Comparison of ENCODE assay signal across 8 mouse cellular contexts in genomic region chr11:93997141-93997775, GRCm38 (mm10). TPM values are rescaled to one million over a fixed set of nuclear protein-coding genes. Genes with fewer than 3 reads are reported as not detected.
DNase-seq lines count a peak whose midpoint lies in the region; ATAC-seq and TF ChIP-seq lines count a peak whose summit lies in the region.

No protein-coding gene starts in this region.

- no peaks in the 10 kb centered on the region for H3K27me3 ChIP-seq in forebrain, embryonic 16.5 days (replicated peaks; ENCODE audit: control insufficient read depth, insufficient read depth, low read length)
- no peaks in the 10 kb centered on the region for H3K27me3 ChIP-seq in hindbrain, embryonic 16.5 days (replicated peaks; ENCODE audit: control insufficient read depth, insufficient read depth, low read length)
- no peaks in the 10 kb centered on the region for H3K27me3 ChIP-seq in liver, embryonic 12.5 days (replicated peaks)

- DNase-seq in left cerebral cortex, postnatal 10 days (ENCODE audit: extremely low spot score in 1 of 2, low spot score in 2 of 2): peak; percentile 8 to 29
- DNase-seq in left cerebral cortex, adult 11 months (ENCODE audit: low spot score): no peak
- no peak for DNase-seq in ovary, postnatal 36 days (ENCODE audit: low spot score)

- no peak overlapping the region for H3K27ac ChIP-seq in bone marrow macrophage, adult 2 months (ENCODE audit: insufficient read depth, low read depth, low read length)
- no peak overlapping the region for H3K27ac ChIP-seq in forebrain, embryonic 16.5 days (ENCODE audit: low read length)
- H3K27ac ChIP-seq in hindbrain, embryonic 16.5 days (ENCODE audit: low read depth, low read length): no peak overlapping the region
- peak overlapping the region; percentile 23 for H3K27ac ChIP-seq in liver, embryonic 12.5 days

- no peaks in the 10 kb centered on the region for H3K9me3 ChIP-seq in forebrain, embryonic 16.5 days (ENCODE audit: control insufficient read depth, low read length)
- no peaks in the 10 kb centered on the region for H3K9me3 ChIP-seq in hindbrain, embryonic 16.5 days (ENCODE audit: control insufficient read depth, low read length)
- H3K9me3 ChIP-seq in liver, embryonic 12.5 days (replicated peaks): no peaks in the 10 kb centered on the region

- 7% methylated on average over 13 of the region's 13 CpGs for WGBS in forebrain, embryonic 16.5 days
- 29% methylated on average over 13 of the region's 13 CpGs for WGBS in hindbrain, embryonic 16.5 days
- WGBS in liver, embryonic 12.5 days (ENCODE audit: insufficient replicate concordance): 40% methylated on average over 13 of the region's 13 CpGs

- no peaks in the 10 kb centered on the region for H3K36me3 ChIP-seq in forebrain, embryonic 16.5 days (ENCODE audit: control insufficient read depth, insufficient read depth)
- no peaks in the 10 kb centered on the region for H3K36me3 ChIP-seq in hindbrain, embryonic 16.5 days (ENCODE audit: control insufficient read depth, insufficient read depth, low read length)
- H3K36me3 ChIP-seq in liver, embryonic 12.5 days: peaks cover 5% of the 10 kb centered on the region; the same call in 1 of the 2 replicates

- peak overlapping the region; percentile 71 for H3K4me2 ChIP-seq in forebrain, embryonic 16.5 days (ENCODE audit: low read length)
- H3K4me2 ChIP-seq in hindbrain, embryonic 16.5 days (ENCODE audit: low read length): peak overlapping the region; percentile 81
- H3K4me2 ChIP-seq in liver, embryonic 12.5 days: peak overlapping the region; percentile 99

- H3K4me1 ChIP-seq in bone marrow macrophage, adult 2 months (ENCODE audit: control insufficient read depth, insufficient read depth, low read length): peaks cover 27% of the 10 kb centered on the region
- peaks cover 30% of the 10 kb centered on the region for H3K4me1 ChIP-seq in forebrain, embryonic 16.5 days (replicated peaks; ENCODE audit: control insufficient read depth, insufficient read depth, low read length)
- H3K4me1 ChIP-seq in hindbrain, embryonic 16.5 days (ENCODE audit: control insufficient read depth, insufficient read depth, low read depth, low read length): peaks cover 25% of the 10 kb centered on the region
- H3K4me1 ChIP-seq in liver, embryonic 12.5 days: peaks cover 45% of the 10 kb centered on the region

- intact Hi-C loops in left cerebral cortex, postnatal 10 days (cut with DNase I): no loop called here

- peak overlapping the region; percentile 91 for H3K9ac ChIP-seq in forebrain, embryonic 16.5 days (replicated peaks; ENCODE audit: low read depth, low read length)
- peak overlapping the region; percentile 98 for H3K9ac ChIP-seq in hindbrain, embryonic 16.5 days (ENCODE audit: low read depth, low read length)
- peak overlapping the region; percentile 95 for H3K9ac ChIP-seq in liver, embryonic 12.5 days

- H3K4me3 ChIP-seq in bone marrow macrophage, adult 2 months (ENCODE audit: insufficient read depth, low read length): peak overlapping the region; percentile 92
- H3K4me3 ChIP-seq in forebrain, embryonic 16.5 days (replicated peaks; ENCODE audit: low read length): peak overlapping the region; percentile 80
- H3K4me3 ChIP-seq in hindbrain, embryonic 16.5 days (ENCODE audit: low read length): peak overlapping the region; percentile 87
- H3K4me3 ChIP-seq in liver, embryonic 12.5 days: peak overlapping the region; percentile 95

- no peak; the same call in 1 of the 2 replicates for TF ChIP-seq CTCF in bone marrow macrophage, adult 2 months (IDR thresholded peaks at IDR 0.05; ENCODE audit: low read depth, low read length)

- TF ChIP-seq POLR2A in bone marrow macrophage, adult 2 months (IDR thresholded peaks at IDR 0.05; ENCODE audit: borderline replicate concordance, low read depth, low read length): no peak

- no peak for ATAC-seq in forebrain, embryonic 16.5 days
- no peak for ATAC-seq in hindbrain, embryonic 16.5 days
- ATAC-seq in liver, embryonic 12.5 days: no peak
- peak; percentile 12; the same call in 1 of the 2 replicates for ATAC-seq in monocyte, adult 5-6 weeks (replicated peaks; ENCODE audit: insufficient number of reproducible peaks, low FRiP score, low TSS enrichment, poor library complexity, severe bottlenecking)

RNA-seq across cellular contexts. Expression of gene Spag9, which starts 1.4 kb away (rescaled TPM):
- total RNA-seq in left cerebral cortex, postnatal 10 days (2021): 100 to 1,000 TPM; 236 to 246 TPM
- polyA plus RNA-seq in bone marrow macrophage, adult 2 months (2012; ENCODE audit: insufficient read depth, insufficient read length, missing spikeins): 62.3 and 62.4 TPM in 2 replicates
- polyA plus RNA-seq in forebrain, embryonic 16.5 days (2015; fragmentation: Nextera tagmentation; extraction: Ambion mirVana): 99.1 and 108 TPM in 2 replicates
- 68.9 and 71.8 TPM in 2 replicates for polyA plus RNA-seq in hindbrain, embryonic 16.5 days (2015; fragmentation: Nextera tagmentation; extraction: Ambion mirVana)
- 18.0 and 19.6 TPM in 2 replicates for polyA plus RNA-seq in liver, embryonic 12.5 days (2016; fragmentation: Nextera tagmentation; extraction: Ambion mirVana)
- 140 to 171 TPM (median 156 TPM) in 3 replicates for total RNA-seq in monocyte, adult 5-6 weeks (2017)

RNA-seq across cellular contexts. Expression of gene Nme1, which starts 28.9 kb away (rescaled TPM):
- total RNA-seq in left cerebral cortex, postnatal 10 days (2021): 100 to 1,000 TPM; 120 to 124 TPM
- 14.4 and 23.0 TPM in 2 replicates for polyA plus RNA-seq in bone marrow macrophage, adult 2 months (2012; ENCODE audit: insufficient read depth, insufficient read length, missing spikeins)
- 267 and 357 TPM in 2 replicates for polyA plus RNA-seq in forebrain, embryonic 16.5 days (2015; fragmentation: Nextera tagmentation; extraction: Ambion mirVana)
- polyA plus RNA-seq in hindbrain, embryonic 16.5 days (2015; fragmentation: Nextera tagmentation; extraction: Ambion mirVana): 372 and 387 TPM in 2 replicates
- 195 and 224 TPM in 2 replicates for polyA plus RNA-seq in liver, embryonic 12.5 days (2016; fragmentation: Nextera tagmentation; extraction: Ambion mirVana)
- total RNA-seq in monocyte, adult 5-6 weeks (2017): 13.8 to 34.0 TPM (median 18.0 TPM) in 3 replicates

RNA-seq across cellular contexts. Expression of gene Gm20390, which starts 29.2 kb away (rescaled TPM):
- 100 to 1,000 TPM; 147 to 154 TPM for total RNA-seq in left cerebral cortex, postnatal 10 days (2021)
- polyA plus RNA-seq in bone marrow macrophage, adult 2 months (2012; ENCODE audit: insufficient read depth, insufficient read length, missing spikeins): 49.0 and 57.1 TPM in 2 replicates
- polyA plus RNA-seq in forebrain, embryonic 16.5 days (2015; fragmentation: Nextera tagmentation; extraction: Ambion mirVana): 347 and 368 TPM in 2 replicates
- polyA plus RNA-seq in hindbrain, embryonic 16.5 days (2015; fragmentation: Nextera tagmentation; extraction: Ambion mirVana): 367 and 368 TPM in 2 replicates
- polyA plus RNA-seq in liver, embryonic 12.5 days (2016; fragmentation: Nextera tagmentation; extraction: Ambion mirVana): 264 and 272 TPM in 2 replicates
- 1.9 TPM in 1 of 3 replicates, not detected in the others for total RNA-seq in monocyte, adult 5-6 weeks (2017)

RNA-seq across cellular contexts. Expression of gene Nme2, which starts 41.2 kb away (rescaled TPM):
- 100 to 1,000 TPM; 200 to 228 TPM for total RNA-seq in left cerebral cortex, postnatal 10 days (2021)
- polyA plus RNA-seq in bone marrow macrophage, adult 2 months (2012; ENCODE audit: insufficient read depth, insufficient read length, missing spikeins): 171 and 184 TPM in 2 replicates
- 86.5 and 106 TPM in 2 replicates for polyA plus RNA-seq in forebrain, embryonic 16.5 days (2015; fragmentation: Nextera tagmentation; extraction: Ambion mirVana)
- 98.6 and 130 TPM in 2 replicates for polyA plus RNA-seq in hindbrain, embryonic 16.5 days (2015; fragmentation: Nextera tagmentation; extraction: Ambion mirVana)
- 76.4 and 76.8 TPM in 2 replicates for polyA plus RNA-seq in liver, embryonic 12.5 days (2016; fragmentation: Nextera tagmentation; extraction: Ambion mirVana)
- total RNA-seq in monocyte, adult 5-6 weeks (2017): 112 to 158 TPM (median 145 TPM) in 3 replicates

Comparison
In these comparisons a context has a peak if more than half of its experiments do, and no peak if none do; other contexts are left out.
1. DNase-seq: peak in left cerebral cortex, postnatal 10 days (2 of 2); none in left cerebral cortex, adult 11 months (single experiment) and ovary, postnatal 36 days (single experiment).
2. Peak in every context shown above with its lines, with median percentiles within 50 percentile points of each other: H3K4me3 ChIP-seq, H3K4me2 ChIP-seq and H3K9ac ChIP-seq.